Mouse (Mus musculus): ENCODE data around the gene Espn.

The Espn gene

DNA sequence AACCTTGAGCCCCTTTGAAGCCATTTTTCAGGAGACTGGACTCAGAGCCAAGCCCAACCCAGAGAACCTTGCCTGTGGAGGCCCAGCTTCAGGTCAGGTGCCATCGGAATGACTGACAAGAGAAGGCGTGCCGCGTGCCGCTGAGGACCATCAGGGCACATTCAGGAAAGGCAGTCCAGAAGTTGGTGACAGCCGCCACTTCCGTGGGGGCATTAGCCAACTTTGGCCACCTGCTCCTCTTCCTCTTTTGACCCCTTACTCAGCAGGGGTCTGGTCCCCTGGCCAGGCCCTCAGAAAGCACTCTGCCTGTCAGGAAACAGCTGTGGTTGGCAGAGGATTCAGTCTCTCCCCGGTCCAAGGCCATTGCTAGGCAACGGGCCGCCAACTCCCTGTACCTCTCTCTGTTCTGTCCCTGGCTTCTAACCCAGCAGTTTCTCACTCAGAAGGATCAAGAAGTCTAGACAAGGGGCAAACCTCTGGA lies 80.0 kb downstream of the Espn start, which contains the start of gene Plekhg5:
Plekhg5 (plus strand) TSS at position 378 of the 481 bp plus-strand sequence.
- DNase-seq (ENCODE audit: low read depth, low spot score): peak; percentile 64

DNA sequence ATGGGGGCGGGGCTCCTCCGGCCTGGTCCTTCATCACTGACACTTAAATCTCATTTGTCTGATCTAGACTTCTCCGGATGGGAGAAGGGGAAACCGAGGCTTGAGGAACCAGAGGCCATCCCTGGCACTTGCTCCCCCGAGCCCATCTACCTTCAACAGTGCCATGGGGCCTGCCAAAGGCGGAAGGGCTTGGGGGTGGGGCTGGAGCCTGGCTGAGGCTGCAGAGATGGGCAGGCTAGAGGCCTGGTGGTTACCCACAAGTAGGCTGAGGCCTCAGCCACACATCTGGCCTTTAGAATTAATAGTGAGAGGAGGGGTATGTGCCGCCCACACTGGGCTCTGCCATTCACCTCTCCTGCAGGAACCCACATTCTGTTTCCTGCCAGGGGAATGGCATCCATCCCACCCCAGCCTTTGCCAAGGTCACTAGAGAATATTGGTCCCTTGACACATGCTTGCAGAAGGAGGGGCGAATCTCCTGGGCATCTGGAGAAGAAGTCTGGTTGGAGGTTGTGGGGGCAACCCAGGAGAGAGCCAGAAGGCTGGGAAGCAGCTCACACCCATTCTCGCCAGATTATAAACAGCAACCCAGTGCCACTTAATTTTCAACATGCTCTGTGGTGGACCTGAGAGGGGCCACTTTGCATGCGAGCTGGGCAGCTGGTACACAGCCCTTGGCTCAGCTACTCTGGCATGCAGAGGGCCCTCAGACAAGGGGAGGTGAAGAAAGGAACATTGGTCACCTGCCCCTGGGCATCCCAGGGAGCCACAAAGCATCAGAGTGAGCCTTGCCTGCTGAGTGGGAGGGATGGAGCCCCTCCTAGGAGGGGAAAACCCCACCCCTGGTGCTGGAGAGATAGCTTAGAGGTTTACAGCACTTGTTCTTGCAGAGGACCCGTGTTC lies 81.4 kb downstream of the Espn start:
- no peak for DNase-seq (ENCODE audit: low read depth, low spot score)
